Mouse (Mus musculus): Measurements from ENCODE around the gene Gm5795. TPM values are rescaled to one million over a fixed set of nuclear protein-coding genes. Genes with fewer than 3 reads are reported as not detected.
"Not testable (repeated sequence)": the region's sequence is repeated elsewhere in the genome, so short reads cannot be mapped to it uniquely, and the experiment has no call there.

The Gm5795 gene
- polyA plus RNA-seq (2012; rRNA removed), result 0.18 TPM in 1 of 2 replicates, not detected in the other

DNA sequence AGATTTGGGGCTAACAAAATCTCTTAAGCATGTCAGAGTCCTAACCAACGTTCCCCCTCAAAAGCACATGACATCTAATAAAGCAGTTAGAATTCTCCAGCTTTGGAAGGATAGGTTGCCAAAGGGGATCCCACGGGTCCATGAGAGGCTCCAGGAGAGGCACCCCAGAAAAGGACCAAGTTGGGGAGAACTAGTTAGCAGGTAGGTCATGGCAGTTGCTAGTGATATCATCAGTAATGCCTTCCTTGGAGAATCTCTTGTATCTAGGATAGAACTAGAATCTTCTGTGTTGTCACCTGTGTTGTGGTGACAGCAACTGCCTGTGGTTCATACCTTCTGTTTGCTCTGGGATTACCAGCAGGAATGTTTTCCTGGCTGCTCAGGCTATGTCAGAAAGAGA lies at the start of gene Gm5795:
Gene Gm5795 (plus strand): TSS at position 301 of the 400 bp plus-strand sequence.
- DNase-seq (ENCODE audit: extremely low spot score in 1 of 2, low spot score in 1 of 2), result not testable (repeated sequence)

DNA sequence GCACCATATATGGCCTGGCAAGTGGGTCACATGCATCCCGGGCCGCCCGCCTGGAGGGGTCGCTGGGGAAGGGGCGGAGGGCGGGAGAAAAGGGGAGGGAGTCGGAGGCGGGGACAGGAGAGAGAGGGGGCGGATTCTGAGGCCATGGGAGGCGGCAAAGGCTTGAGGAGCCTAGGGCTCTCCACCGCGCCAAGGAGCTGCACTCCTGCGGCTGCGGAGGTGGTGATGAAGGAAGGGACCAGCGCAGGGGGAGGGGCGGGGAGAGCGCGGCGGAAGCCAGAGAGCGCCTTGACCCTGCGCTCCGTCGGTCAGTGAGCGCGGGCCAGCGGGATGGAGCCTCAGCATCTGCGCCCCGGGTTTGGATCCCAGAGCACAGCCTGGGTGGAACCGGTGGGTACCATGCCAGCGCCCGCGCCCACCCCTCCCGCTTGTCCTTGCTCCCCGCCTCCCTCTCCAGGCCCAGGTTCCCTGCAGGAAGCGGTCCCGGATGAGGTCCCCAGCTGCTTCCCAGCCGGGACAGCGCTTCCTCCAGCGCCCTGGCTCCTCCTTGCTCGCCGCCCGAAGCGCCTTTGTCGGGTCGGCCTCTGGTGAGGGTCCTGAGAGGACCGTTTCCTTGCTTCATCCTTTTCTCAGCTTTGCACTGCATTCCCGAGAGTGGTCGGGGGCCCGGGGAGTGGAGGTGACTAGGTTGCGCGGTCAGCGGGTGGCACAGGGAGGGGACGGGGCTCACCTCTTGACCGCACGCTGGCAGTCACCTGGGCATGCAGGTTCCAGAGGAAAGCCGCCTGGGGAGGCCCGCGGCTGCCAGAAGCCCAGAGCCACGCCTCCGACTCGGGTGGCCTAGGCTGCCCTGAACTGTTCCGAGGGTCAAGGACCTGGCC lies 20.5 kb downstream of the Gm5795 start, which contains the start of gene D830030K20Rik:
Gene D830030K20Rik (plus strand): TSS at position 217 of the 881 bp plus-strand sequence.
- not testable (repeated sequence) for DNase-seq (ENCODE audit: extremely low spot score in 1 of 2, low spot score in 1 of 2)

- DNase-seq (ENCODE audit: extremely low spot score in 1 of 2, low spot score in 1 of 2), result peak in 1 of 2 experiments; percentile 43
These were observed 21.3 kb downstream of the Gm5795 start for GRCm38 (mm10) chr14:3209367-3209766.

Other genes with a start within 250 kb of the Gm5795 start
- gene Gm2888, start 158.3 kb upstream of the Gm5795 start, polyA plus RNA-seq (2012; rRNA removed), result not detected in 2 replicates
- 1.3 and 1.8 TPM in 2 replicates for gene Gm2897, start 139.0 kb upstream of the Gm5795 start, polyA plus RNA-seq (2012; rRNA removed)
- gene Gm10340, start 54.3 kb upstream of the Gm5795 start, polyA plus RNA-seq (2012; rRNA removed), result not detected in 2 replicates
- 5.4 and 6.8 TPM in 2 replicates for gene D830030K20Rik, start 20.2 kb downstream of the Gm5795 start, polyA plus RNA-seq (2012; rRNA removed)
- gene Gm2956, start 144.4 kb downstream of the Gm5795 start, polyA plus RNA-seq (2012; rRNA removed), result 0.32 and 0.38 TPM in 2 replicates
- gene Gm10413, start 206.8 kb downstream of the Gm5795 start, polyA plus RNA-seq (2012; rRNA removed), result not detected in 2 replicates
- 0.95 and 1.3 TPM in 2 replicates for gene Gm10409, start 224.4 kb downstream of the Gm5795 start, polyA plus RNA-seq (2012; rRNA removed)
- 1.3 and 1.5 TPM in 2 replicates for gene Gm3005, start 239.8 kb downstream of the Gm5795 start, polyA plus RNA-seq (2012; rRNA removed)

All from frontal cortex, adult 2 months (tissue).